ENCODE assay signal across 24 mouse cellular contexts in genomic region chr1:71005998-71006397, GRCm38 (mm10).
DNase-seq lines count a peak whose midpoint lies in the region; ATAC-seq and TF ChIP-seq lines count a peak whose summit lies in the region.
"Had no signal": no experiment of that assay in that cellular context is flagged by ENCODE, and none has a peak within 500 bp of the region (broad histone marks: within the 10 kb centered on the region; RNA-seq: fewer than 3 reads in every experiment).

No protein-coding gene starts in this region.

- no peak overlapping the region for H3K9ac ChIP-seq in intestine, embryonic 15.5 days
- H3K9ac ChIP-seq in intestine, postnatal 0 days (ENCODE audit: low read depth, low read length), result no peak overlapping the region
- H3K9ac ChIP-seq: embryonic facial prominence, embryonic 13.5 days; embryonic facial prominence, embryonic 15.5 days; forebrain, embryonic 12.5 days had no signal

- no peaks in the 10 kb centered on the region for H3K36me3 ChIP-seq in C2C12 (ENCODE audit: control insufficient read depth, insufficient read depth)
- no peaks in the 10 kb centered on the region for H3K36me3 ChIP-seq in intestine, embryonic 15.5 days
- no peaks in the 10 kb centered on the region for H3K36me3 ChIP-seq in intestine, postnatal 0 days (ENCODE audit: control insufficient read depth, insufficient read depth)
- H3K36me3 ChIP-seq: embryonic facial prominence, embryonic 13.5 days; embryonic facial prominence, embryonic 15.5 days; forebrain, embryonic 10.5 days; forebrain, embryonic 12.5 days had no signal

- H3K4me1 ChIP-seq in intestine, embryonic 15.5 days (replicated peaks), result no peaks in the 10 kb centered on the region
- no peaks in the 10 kb centered on the region for H3K4me1 ChIP-seq in intestine, postnatal 0 days (replicated peaks; ENCODE audit: control insufficient read depth, insufficient read depth, low read length)
- H3K4me1 ChIP-seq: embryonic facial prominence, embryonic 13.5 days; embryonic facial prominence, embryonic 15.5 days; forebrain, embryonic 10.5 days; forebrain, embryonic 12.5 days had no signal

- no peak for TF ChIP-seq CTCF in C2C12 (IDR thresholded peaks at IDR 0.05; ENCODE audit: control insufficient read depth, insufficient read depth, insufficient read length)
- TF ChIP-seq CTCF in intestine, postnatal 0 days (IDR thresholded peaks at IDR 0.05; ENCODE audit: low read depth), result no peak

- no peaks in the 10 kb centered on the region for H3K79me3 ChIP-seq in C2C12 (ENCODE audit: low read depth)

- no peak overlapping the region for H3K4me2 ChIP-seq in intestine, embryonic 15.5 days (replicated peaks)
- H3K4me2 ChIP-seq in intestine, postnatal 0 days (replicated peaks; ENCODE audit: low read depth), result no peak overlapping the region
- H3K4me2 ChIP-seq: embryonic facial prominence, embryonic 13.5 days; embryonic facial prominence, embryonic 15.5 days; forebrain, embryonic 12.5 days had no signal

- no peak overlapping the region for H3K4me3 ChIP-seq in C2C12 (ENCODE audit: insufficient read depth, poor library complexity, severe bottlenecking)
- H3K4me3 ChIP-seq in intestine, embryonic 15.5 days (replicated peaks), result no peak overlapping the region
- H3K4me3 ChIP-seq in intestine, postnatal 0 days (ENCODE audit: low read depth, low read length), result no peak overlapping the region
- H3K4me3 ChIP-seq: embryonic facial prominence, embryonic 13.5 days; embryonic facial prominence, embryonic 15.5 days; erythroblast, embryonic 14.5 days; forebrain, embryonic 10.5 days; forebrain, embryonic 12.5 days had no signal

- no peak overlapping the region for H3ac ChIP-seq in C2C12 (ENCODE audit: control insufficient read depth, insufficient read length, low read depth)

- H3K27ac ChIP-seq in intestine, embryonic 15.5 days, result no peak overlapping the region
- H3K27ac ChIP-seq in intestine, postnatal 0 days (ENCODE audit: low read depth, low read length), result no peak overlapping the region
- H3K27ac ChIP-seq: embryonic facial prominence, embryonic 13.5 days; embryonic facial prominence, embryonic 15.5 days; forebrain, embryonic 10.5 days; forebrain, embryonic 12.5 days had no signal

- DNase-seq in left cerebral cortex, adult 18-20 months (ENCODE audit: low spot score in 2 of 2), result no peak
- DNase-seq in ovary, adult 18-20 months (ENCODE audit: low spot score), result no peak
- DNase-seq: adrenal gland, adult 8-10 months; adrenal gland, postnatal 14 days; adrenal gland, postnatal 36 days; B cell, adult 2 months; cerebellum, adult 11-12 months; cerebellum, adult 8-10 months; cerebellum, adult 9-11 months; cerebellum, postnatal 14 days; cerebellum, postnatal 36 days; embryo, embryonic 11 days had no signal

- WGBS in intestine, embryonic 15.5 days, result 79% methylated on average over 6 of the region's 6 CpGs
- WGBS in intestine, postnatal 0 days, result 53% methylated on average over 6 of the region's 6 CpGs

- H3K27me3 ChIP-seq in C2C12 (ENCODE audit: control insufficient read depth, insufficient read depth, insufficient read length), result no peaks in the 10 kb centered on the region
- no peaks in the 10 kb centered on the region for H3K27me3 ChIP-seq in intestine, embryonic 15.5 days (replicated peaks)
- no peaks in the 10 kb centered on the region for H3K27me3 ChIP-seq in intestine, postnatal 0 days (replicated peaks; ENCODE audit: control insufficient read depth, insufficient read depth, low read length)
- H3K27me3 ChIP-seq: embryonic facial prominence, embryonic 13.5 days; embryonic facial prominence, embryonic 15.5 days; forebrain, embryonic 12.5 days; Patski had no signal

- no peaks in the 10 kb centered on the region for H3K79me2 ChIP-seq in C2C12 (ENCODE audit: control insufficient read depth, insufficient read depth)

- ATAC-seq in intestine, embryonic 15.5 days, result peak; percentile 61
- peak; percentile 33; the same call in 1 of the 2 replicates for ATAC-seq in intestine, postnatal 0 days
- ATAC-seq: activated CD4-positive, CD25-positive, alpha-beta regulatory T cell, adult 4 months; forebrain, embryonic 14.5 days; forebrain, embryonic 16.5 days; Patski had no signal

- no peaks in the 10 kb centered on the region for H3K9me3 ChIP-seq in intestine, embryonic 15.5 days
- H3K9me3 ChIP-seq in intestine, postnatal 0 days (ENCODE audit: control insufficient read depth), result no peaks in the 10 kb centered on the region
- H3K9me3 ChIP-seq: embryonic facial prominence, embryonic 13.5 days; embryonic facial prominence, embryonic 15.5 days; forebrain, embryonic 10.5 days; forebrain, embryonic 12.5 days had no signal

TF ChIP-seq in C2C12, 6 proteins besides CTCF, POLR2A, EP300 and RAD21:
- TF ChIP-seq MYOG (IDR thresholded peaks at IDR 0.05; ENCODE audit: control insufficient read depth, extremely low read depth, insufficient read length) (no peak), MYOD1 (IDR thresholded peaks at IDR 0.05; ENCODE audit: control insufficient read depth, insufficient read length, low read depth) (peak; percentile 26), CEBPB (IDR thresholded peaks at IDR 0.05; ENCODE audit: low read depth) (no peak)
